Mouse (Mus musculus) kidney, adult 10 weeks (tissue): ENCODE results near the gene Plekha5. TPM values are rescaled to one million over a fixed set of nuclear protein-coding genes. Genes with fewer than 3 reads are reported as not detected.

Source experiments
- polyA plus RNA-seq: library from polyadenylated mRNA; stranded (reverse); fragments of 350-450 nt; fragmentation: Illumina TruSeq; extraction: RNeasy Lipid Tissue Mini Kit (QIAGEN cat#74804); gene quantifications from one replicate; pipeline ENCODE4 v1.2.3, GENCODE M21; 2014; ENCODE audit warnings: low read depth, low replicate concordance

Gene Plekha5
- polyA plus RNA-seq: 31.5 TPM

DNA sequence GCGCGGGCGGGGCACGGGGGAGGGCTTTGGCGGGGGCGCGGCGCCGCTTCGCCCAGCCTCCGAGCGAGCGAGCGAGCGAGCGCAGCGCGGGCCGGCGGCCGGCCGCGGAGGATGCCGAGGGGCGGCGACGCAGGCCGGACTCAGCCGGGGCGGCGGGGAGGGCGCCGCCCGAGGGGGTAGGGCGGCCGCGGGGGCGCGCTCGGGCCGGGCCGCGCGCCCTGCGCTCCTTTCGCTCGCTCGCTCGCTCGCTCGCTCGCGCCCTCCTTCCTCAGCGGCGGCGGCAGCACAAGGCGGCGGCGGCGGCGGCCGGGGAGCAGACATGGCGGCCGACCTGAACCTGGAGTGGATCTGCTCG lies at the start of gene Plekha5:
TSS of gene Plekha5 (plus strand) at position 209 of the 355 bp plus-strand sequence.

DNA sequence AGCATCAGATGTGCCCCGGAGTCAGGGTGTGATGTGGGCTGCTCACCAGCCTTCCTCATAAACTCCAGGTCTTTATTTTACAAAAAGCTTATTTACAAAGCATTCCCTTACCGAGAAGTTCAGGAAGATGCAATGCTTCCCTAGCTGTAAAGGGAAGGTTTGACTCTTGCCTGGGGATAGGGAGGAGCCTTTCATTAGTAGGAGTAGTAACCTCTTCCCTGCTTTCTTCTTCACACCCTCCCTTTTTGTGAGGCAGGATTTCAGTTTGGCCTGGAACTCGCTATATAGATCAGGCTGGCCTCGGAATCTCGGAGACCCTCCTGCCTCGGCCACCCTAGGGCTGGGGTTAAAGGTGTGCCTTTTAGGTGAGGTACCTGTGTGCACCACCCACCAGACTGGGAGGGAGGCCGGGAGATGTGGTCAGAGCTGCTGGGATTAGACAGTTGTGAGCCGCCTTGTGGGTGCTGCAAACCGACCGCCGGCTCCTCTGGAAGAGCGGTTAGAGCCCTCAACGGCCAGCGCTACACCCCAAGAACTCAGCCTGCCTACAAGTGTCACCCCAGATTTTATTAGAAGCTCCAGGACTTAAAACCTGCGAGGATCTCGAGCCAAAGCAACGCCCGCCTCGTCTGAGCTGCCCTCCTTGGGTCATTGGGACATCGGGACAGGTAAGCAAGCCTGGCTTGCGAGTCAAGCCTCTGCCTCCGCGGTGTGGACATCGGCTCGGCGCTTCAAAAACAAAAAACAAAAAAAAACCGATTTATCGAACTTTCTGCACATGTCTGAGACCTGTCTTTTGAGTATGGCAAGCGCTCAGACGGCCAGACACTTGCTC lies 198.8 kb downstream of the Plekha5 start, which contains the start of gene Aebp2:
TSS of gene Aebp2 (plus strand) at position 273 of the 835 bp plus-strand sequence.

Other genes starting within 250 kb of the Plekha5 start
- gene Aebp2, start 198.6 kb downstream of the Plekha5 start, polyA plus RNA-seq: 116 TPM